Mouse (Mus musculus) retina, adult 2 months (tissue): ENCODE data around the gene Bhlhe40.

Source experiments
- DNase-seq: peaks from one replicate; pipeline ENCODE4 v3.0.0-alpha.2; 2012; ENCODE audit warnings: low read depth, low spot score

The Bhlhe40 gene

DNA sequence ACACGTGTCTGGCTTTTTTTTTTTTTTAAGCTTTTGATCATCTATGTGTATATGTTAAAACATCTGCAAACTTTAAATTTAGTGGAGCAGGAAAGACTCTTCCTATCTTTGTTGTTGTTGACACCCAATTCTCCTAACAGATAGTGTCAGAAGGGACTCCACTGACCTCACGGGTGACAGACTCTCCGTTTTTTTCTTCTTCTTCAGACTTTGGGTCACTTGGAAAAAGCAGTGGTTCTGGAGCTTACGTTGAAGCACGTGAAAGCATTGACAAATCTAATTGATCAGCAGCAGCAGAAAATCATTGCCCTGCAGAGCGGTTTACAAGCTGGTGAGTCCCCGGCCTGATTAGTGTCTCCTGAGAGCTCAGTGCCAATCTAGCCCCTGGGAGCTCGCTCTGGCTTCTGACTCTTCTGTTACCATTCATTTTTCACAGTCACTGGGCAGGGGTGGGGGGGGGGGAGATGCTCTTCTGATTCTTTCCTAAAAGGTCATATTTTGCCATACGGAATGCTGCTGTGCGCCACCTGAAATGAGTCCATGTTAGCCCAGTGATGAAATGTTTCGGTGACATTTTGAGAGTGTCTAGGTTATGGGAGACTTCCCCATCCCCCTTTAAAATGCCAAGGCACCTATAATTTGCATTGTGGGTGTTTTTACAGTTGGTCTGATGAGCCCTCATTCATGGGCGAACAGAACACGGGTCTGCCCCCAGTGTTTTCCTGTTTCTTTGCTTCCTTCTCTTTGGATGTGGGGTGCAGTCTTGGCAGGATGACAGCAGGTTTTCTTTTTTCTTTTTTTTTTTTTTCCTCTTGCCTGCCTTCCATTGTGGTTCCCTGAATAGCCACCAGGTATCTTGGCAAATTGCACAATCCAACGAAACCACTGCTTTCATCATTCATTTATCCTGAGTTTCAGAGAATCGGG is 2.1 kb downstream of the Bhlhe40 start:
- DNase-seq = no peak

DNA sequence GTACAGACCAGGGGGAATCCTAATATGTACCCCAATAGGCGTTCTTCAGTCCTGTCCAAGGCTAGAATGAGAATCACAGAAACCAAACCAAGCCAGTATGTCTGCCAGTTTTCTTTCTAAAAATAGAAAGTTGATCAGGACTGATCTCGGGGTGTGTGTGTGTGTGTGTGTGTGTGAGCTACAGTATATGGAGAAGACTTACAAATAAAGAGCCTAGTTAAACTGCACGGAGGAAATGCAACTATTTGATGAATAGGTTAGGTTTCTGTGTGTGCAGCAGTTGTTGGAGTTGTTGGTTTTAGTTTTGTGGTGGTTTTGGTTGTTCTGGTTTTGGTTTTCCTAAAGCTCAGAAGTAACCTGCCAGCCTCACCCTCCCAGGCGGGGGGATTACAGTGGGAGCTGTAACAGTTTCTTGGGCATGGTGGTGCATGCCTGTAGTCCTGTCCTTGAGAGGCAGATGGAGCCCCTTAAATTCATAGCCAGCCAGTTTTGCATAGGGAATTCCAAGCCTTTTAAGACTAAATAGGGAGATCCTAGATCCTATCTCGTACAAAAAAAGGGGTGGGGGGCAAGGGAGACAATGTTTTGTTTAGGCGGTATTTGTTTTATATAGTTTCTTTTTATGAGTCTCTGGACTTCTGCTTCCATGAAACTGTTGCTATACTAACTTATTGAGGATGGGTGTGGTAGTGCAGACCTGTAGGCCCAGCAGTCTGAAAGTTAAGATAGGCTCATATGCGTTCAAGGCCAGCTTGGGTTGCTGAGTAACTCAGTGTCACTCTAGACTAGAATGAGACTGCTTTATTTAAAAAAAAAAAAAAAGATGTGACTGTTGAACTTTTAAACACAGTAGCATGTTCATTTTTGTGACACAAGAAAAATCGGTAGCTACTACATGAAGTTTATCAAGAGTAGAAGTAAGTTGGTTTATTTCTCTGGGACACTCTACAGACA is 3.1 kb downstream of the Bhlhe40 start:
- DNase-seq = no peak

DNA sequence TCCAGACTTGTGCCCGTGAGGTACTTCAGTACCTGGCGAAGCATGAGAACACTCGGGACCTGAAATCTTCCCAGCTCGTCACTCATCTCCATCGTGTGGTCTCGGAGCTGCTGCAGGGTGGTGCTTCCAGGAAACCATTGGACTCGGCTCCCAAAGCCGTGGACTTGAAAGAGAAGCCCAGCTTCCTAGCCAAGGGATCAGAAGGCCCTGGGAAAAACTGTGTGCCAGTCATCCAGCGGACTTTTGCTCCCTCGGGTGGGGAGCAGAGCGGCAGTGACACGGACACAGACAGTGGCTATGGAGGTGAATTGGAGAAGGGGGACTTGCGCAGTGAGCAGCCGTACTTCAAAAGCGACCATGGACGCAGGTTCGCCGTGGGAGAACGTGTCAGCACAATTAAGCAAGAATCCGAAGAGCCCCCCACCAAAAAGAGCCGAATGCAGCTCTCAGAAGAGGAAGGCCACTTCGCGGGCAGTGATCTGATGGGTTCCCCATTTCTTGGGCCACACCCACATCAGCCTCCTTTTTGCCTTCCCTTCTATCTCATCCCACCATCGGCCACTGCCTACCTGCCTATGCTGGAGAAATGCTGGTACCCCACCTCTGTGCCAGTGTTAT is 4.2 kb downstream of the Bhlhe40 start:
- DNase-seq = no peak

DNA sequence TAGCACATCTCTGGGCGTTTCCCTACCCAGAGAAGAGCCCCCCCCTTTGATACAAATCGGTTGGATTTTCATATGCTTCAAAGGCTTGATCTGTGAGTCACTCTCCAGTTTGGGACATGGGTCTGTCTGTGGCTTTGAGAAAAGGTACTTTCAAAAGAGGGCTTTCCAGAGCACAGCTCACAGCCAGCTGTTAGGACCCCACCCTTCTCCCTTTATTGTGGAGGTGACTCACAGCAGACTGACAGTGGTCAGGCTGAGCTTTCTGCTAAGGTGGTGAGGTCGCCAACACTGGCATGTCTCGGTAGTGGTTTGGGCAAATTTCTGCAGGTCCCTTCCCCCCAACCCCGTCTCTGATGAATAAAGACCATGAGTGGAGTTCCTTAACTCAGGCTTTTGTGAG is 5.2 kb downstream of the Bhlhe40 start:
- DNase-seq = no peak

DNA sequence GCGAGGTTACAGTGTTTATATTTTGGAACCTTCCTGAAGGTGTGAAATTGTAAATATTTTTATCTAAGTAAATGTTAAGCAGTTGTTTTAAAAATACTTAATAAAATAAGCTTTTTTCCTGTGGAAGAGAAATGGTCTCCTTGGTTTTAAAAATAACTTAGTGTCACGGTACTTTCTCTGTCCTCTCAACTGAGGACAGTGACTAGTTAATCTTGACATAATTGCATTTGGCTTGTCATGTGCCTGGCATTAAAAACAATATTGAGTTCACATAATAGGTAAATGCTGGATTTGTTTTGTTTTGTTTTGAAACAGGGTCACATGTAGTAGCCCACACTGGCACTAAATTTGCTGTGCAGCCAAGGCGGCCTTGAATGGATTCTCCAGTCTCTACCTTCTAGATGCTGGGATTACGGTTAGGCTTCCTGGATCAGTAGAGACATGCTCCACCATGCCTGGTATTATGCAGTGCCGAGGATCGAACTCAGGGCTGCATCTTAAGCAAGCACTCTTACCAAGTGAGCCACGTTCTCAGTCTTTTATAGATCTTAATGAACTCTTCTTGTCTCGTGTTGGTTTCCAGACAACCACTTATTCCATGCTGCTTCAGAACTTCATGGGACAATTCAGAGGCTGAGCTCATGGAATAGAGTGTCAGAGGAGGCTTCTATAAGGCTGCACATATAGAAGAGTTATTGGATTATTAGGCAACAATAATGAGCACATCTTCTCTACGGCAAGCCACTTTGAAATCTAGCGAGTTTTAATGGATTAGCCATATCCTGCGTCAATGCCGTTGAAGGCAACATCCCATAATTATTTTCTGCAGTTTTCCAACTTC is 6.4 kb downstream of the Bhlhe40 start:
- DNase-seq = no peak

DNA sequence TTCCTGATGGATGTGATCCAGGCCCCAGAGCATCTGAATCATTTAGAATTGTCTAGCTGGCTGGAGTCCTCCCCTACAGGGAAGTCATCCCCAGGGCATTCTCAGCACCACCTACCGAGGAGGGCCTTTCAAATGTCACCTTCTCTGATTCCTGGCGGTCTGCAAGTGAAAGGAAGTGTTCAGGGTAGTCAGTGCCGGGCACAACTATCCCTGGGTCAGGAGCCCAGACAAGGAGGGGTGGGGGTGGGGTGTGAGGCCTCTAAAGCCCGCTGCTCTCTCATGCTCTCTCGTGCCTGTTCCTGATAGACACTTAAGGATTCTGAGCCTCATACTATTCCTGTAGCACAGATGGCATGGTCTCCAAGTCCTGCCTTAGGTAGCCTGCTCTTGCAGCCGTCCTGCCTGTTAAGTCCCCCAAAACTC is 7.2 kb downstream of the Bhlhe40 start:
- no peak for DNase-seq

DNA sequence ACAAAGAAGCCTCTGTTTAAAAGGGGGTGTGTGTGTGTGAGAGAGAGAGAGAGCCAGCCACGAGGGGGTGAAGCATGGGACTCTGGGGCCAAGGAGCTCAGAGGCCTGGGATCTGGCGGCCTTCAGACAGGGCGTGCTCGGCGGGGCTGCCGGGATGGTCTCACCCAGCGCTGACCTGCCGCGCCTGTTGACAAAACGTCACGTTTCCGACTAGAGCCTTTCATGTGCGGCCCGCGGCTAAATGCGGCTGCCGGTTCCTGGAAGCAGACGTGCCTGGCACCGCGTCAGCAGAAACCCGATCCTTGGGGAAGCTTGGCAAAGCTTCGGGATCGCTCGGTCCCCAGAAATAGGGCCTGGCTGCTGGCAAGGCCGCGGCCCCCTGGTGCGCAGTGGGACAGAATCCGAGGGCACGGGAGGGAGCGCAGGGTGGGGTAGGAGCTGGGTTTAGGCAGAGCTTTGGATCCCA is 7.9 kb downstream of the Bhlhe40 start:
- DNase-seq = no peak

DNA sequence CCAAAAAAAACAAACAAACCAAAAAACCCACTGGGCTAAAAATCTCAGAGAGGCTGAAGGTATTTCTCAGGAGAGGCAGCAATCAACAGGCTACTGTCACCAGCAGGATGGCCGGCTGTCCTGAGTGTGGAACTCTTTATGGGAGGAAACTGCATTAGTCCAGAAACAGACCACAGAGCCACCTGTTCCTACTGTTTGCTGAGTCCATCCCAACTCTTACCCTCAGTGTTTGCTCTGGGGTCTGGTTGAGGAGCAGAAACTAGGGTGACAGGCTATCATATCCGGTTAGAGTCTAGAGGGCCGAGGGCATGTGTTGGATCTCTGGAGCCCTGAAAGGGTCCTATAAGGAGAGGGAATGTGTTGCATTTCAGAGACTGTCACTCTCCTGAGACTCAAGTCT is 9.8 kb downstream of the Bhlhe40 start:
- no peak for DNase-seq

DNA sequence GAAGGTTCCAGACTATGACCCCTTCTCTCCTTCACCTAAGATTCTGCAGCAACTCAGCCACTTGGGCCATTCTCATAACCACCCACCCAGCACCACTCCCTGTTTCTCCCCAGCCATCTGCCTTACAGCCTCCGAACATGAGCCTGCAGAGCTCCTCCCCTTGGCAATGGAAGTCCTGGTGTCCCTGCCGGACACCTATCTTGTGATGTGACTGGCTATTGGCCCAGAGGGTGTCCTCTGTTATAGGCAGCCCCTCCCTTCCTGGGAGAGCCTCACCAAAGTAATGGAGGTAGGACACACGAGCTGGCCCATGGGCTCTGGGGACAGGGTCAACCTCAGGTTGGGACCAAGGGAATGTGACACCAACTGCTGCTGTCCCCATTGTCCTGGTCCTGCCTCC is 10.4 kb downstream of the Bhlhe40 start:
- no peak for DNase-seq

DNA sequence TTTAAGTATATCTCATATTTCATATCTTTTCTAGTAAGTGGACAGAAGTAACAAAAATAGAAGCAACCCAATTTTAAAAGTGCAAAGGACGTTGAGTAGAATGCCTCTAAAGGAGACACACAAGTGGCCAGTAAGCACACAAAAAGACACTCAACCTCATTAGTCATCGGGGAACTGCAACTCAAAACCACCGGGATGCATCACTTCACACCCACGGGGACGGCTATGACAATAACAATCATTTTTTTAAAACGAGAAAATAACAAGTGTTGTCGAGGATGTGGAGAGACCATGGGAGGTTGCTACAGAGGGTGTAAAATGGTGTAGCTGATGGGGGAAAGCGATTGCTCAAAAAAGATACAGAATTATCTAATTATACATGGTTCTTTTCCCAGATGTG is 11.7 kb downstream of the Bhlhe40 start:
- DNase-seq = no peak

DNA sequence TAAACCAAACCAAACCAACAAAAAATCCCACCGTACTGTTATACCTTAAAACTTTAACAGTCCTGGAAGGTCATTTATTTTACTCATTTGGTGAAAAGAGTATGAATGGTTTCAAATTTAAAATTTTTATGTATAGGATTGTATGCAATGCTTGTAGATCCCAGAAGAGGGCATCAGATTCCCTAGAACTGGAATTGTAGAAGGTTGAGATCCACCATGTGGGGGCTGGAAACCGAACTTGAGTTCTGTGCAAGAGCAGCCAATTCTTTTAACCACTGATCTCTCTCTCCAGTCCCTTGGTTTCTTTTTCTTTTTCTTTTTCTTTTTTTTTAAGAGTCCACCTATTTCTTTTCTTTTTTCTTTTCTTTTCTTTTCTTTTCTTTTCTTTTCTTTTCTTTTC is 13.8 kb downstream of the Bhlhe40 start:
- no peak for DNase-seq

DNA sequence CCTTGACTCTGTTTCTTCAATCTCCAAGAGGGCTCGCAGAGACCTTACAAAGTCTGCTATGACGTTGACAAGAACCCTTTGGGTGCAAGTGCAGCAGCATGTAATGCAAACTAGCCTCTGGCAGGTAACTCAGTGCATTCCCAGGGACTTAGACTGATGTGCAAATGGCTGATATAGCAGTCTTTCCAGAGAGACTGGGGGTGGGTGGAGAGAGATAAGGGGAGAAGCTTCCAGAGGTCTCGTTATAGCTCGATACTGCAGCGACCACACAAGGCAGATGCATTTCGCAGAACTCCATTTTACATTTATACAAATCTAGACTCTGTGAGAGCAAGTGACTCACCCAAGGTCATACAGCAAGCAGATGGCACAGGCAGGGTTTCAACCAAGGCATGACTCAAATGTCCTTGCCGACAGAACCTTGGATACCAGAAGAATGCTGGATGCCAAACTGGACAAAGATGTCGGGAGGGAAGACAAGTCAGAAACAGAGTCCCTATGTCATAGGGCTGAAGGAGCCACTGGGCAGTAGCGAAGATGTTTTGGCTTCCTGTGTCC is 16.4 kb downstream of the Bhlhe40 start:
- DNase-seq = no peak

DNA sequence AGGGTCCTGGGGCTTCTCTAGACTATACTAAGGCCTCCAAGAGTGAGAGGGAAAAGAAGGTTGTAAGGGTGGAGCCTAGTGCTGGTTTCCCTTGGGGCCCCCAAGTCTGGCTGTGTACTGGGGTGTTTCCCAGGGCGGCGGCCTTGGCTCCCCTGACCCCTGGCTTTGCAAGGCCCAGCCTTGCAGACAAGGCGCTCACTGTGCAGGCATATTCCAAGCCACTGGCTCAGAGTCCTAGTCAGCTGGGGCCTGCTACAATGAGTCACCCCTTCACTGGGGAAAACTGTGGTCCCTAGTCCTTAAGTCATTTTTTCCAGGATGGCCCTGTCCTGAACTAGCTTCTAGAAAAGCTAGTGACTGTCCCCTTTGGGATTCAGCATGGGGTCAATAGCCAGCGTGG is 17.3 kb downstream of the Bhlhe40 start:
- no peak for DNase-seq

DNA sequence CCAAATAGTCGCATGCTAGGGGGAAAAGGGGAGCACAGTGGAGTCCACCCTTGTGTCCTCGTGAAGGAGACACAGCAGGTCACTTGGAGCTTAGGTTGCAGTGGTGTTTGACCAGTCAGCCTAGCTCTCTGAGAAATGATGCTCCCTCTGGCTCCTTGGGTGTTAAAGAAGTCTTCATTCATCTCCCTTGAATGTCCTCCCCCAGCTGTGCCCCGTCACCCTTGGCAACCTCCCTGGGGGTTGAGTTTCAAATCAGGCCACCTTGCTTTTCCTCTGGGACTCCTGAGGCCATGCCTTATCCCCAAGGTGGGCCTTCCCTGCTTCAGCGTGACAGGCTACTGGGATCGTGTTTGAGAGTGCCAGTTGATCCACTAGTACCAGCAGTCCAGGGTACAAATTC is 17.8 kb downstream of the Bhlhe40 start:
- DNase-seq = no peak

DNA sequence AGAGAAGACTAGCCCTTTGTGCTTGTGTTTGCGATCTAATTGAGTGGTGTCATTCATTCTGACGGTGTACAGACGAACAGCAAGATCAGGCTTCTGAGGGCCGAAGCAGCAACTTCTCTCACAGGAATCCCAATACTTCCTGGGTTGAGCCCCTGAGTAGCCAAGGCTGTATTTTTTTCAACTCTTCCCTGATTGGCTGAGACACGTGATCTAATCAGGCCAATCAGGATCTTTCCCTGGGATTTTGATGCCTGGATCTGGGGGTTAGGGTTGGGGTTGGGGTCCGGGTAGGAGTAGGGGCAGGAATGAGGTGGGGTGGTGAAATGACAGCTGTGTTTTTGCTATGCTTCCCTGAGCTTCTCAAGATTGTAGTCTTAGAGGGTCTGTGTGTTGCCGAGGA is 20.1 kb downstream of the Bhlhe40 start:
- no peak for DNase-seq

DNA sequence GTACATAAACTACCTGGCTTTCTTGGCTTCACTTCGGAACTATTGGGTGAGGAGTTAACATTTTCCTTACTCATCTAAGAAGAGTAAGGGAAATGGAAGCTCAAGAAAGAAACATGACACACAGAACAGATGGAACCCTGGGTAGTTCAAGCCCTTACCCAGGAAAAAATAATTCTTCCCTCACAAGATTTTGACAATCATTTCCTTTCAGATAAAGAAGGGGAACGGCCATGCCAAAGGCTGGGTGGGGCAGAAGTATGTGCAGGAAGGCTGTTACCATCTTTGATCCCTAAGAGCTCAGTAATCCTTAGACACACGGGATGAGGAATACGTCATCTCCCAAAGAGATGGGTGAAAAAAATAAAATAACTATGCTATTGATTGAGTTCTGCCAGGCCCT is 20.7 kb downstream of the Bhlhe40 start:
- DNase-seq = no peak

DNA sequence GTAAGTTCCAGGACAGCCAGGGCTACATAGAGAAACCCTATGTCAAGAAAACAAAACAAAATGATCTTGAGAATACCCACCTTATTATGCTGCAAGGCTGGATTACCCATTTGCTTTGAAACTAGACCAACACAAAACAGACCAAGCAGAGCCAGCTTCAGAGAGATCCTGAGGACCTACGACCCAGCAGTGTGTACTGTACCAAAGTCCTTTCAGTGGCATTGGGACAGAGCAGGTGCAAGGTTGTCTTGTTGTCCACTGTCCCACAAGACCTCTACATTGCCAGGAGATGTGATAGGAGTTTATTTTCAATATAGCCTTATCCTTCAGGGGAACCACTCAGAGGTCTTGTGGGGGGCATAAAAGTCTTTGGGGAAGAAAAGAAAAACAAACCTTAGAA is 22.7 kb downstream of the Bhlhe40 start:
- no peak for DNase-seq

DNA sequence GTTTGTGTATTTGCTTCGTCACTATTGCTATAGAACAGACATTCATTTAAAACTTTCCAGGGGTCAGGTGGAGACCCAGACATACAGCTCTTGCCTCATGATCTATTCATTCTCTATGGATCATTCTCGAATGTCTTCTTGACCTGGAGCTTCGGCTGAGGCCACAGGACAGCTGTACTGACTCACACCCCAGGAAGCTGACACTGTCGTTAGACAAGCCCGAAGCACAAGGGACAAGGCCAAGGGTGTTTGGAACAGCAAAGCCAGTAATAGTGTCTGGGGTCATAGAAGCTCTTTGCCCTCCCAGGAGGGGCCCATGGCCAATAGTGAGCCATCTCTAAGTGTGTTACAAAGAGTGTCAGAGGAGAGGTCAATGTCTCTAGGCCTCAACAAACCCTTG is 24.0 kb downstream of the Bhlhe40 start:
- DNase-seq = no peak

DNA sequence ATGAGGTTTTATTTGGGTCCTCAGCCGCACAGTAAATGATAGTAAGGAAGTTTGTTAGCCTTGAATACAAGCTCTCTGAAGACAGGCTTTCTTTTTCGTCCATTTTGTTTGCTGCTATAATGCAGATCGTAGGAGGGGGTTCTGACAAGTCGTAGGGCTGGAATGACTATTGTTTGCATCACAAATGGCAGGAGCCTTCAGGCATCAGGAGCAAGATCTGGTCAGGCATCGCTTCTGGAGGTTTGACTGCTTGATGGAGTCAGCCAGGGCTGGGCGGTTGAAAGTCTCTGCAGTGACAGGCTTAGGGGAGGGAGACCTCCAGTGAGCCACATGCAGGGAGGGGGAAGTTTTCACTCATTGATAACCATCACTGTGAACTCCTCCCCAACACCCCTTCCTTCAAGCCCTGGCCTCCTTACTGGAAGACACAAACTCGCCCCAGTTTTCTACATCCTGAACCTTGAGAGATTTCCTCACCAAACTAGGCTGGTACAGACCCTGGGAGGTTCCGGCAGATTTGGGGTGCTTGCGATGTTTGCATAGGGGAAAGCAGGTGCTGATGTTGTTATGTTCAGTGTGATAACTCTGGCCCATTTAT is 25.4 kb downstream of the Bhlhe40 start:
- DNase-seq = no peak

DNA sequence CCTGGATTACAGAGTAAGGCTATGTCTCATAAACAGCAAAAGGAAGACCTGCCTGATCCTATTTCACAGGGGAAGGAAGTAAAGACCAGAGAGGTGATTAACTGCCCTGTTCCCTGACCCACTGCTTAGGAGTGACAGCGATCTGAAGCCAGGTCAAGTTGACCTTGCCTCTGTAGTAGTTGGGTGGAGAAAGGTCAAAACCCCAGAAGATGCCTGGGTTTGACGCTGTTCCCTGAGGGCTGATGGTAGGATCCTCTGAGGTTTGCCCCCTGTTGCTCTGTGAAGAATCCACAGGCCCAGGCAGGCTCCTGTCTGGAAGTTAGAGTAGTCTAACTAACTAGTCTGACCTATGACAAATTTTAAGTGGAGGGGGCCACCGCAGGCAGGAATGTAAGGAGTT is 26.5 kb downstream of the Bhlhe40 start:
- DNase-seq = no peak
